In the genomic region with DNA sequence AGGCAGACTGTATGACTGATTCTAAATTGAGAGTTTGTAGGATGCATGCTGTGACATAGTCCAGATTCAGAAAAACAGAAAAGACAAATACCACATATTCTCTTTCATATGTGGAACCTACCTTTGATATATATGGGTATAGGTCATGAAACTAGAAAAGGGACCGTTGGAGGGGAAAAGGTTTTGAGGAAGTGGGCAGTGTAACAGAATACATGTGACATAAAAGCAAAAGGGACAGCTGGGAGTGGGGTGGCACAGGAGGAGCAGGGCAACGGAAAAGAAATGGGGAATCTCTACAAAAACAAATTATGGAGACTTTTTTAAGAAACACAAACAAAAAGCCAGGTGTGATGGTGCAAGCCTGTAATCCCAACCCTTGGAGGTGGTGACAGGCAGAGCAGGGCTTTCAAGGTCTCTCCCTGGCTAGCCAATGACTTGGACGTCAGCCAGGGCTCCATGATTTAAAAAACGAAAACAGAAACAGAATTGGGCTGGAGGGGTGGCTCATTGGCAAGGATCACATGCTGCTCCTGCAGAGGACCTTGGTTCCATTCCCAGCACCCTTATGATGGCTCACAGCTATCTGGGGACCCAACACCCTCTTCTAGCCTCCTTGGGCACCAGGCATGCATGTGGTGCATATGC, we compare ENCODE assay signal across 21 mouse cellular contexts. TPM values are rescaled to one million over a fixed set of nuclear protein-coding genes. Genes with fewer than 3 reads are reported as not detected.
DNase-seq lines count a peak whose midpoint lies in the region; ATAC-seq and TF ChIP-seq lines count a peak whose summit lies in the region.
"Had no signal": no experiment of that assay in that cellular context is flagged by ENCODE, and none has a peak within 500 bp of the region (broad histone marks: within the 10 kb centered on the region; RNA-seq: fewer than 3 reads in every experiment).

No protein-coding gene starts in this region.

- in situ Hi-C loops in CH12.LX (cut with MboI; ENCODE audit: low pct_ligation_motif_present, low pct_unique_long_range_greater_than_20kb, low sequenced_read_pairs) = no loop called here

- no peak for TF ChIP-seq RAD21 in CH12.LX (IDR thresholded peaks at IDR 0.05; ENCODE audit: low read depth, low read length)

- peak overlapping the region; percentile 62 for H3K27ac ChIP-seq in CH12.LX (ENCODE audit: insufficient read depth, low read depth)
- peak overlapping the region; percentile 86 for H3K27ac ChIP-seq in bone marrow macrophage, adult 2 months (ENCODE audit: insufficient read depth, low read depth, low read length)
- H3K27ac ChIP-seq: embryonic facial prominence, embryonic 10.5 days; forebrain, embryonic 15.5 days; hindbrain, embryonic 13.5 days; kidney, embryonic 15.5 days; limb, embryonic 15.5 days; liver, embryonic 15.5 days; midbrain, embryonic 12.5 days; stomach, postnatal 0 days had no signal

- DNase-seq in cerebellum, postnatal 14 days = peak; percentile 13 to 20
- no peak for DNase-seq in cerebellum, adult 11 months
- DNase-seq in CH12.LX (ENCODE audit: extremely low read depth) = peak; percentile 33
- DNase-seq in gastrocnemius, postnatal 36 days = no peak
- DNase-seq: cerebellum, adult 2 months; gastrocnemius, postnatal 25 days; kidney, adult 11 months; kidney, postnatal 36 days; left cerebral cortex, postnatal 4 days; thymus, postnatal 25 days had no signal

- peak; percentile 79 for TF ChIP-seq EP300 in CH12.LX (IDR thresholded peaks at IDR 0.05; ENCODE audit: low read length)

- no peak for TF ChIP-seq POLR2A in CH12.LX (IDR thresholded peaks at IDR 0.05; ENCODE audit: low read depth, low read length)
- TF ChIP-seq POLR2A in bone marrow macrophage, adult 2 months (IDR thresholded peaks at IDR 0.05; ENCODE audit: borderline replicate concordance, low read depth, low read length) = no peak

- dilution Hi-C loops in CH12.LX (cut with MboI; ENCODE audit: extremely low pct_ligation_motif_present, extremely low pct_unique_long_range_greater_than_20kb, low sequenced_read_pairs) = no loop called here

- H3K9ac ChIP-seq in CH12.LX (ENCODE audit: insufficient read depth, low read depth) = no peak overlapping the region
- H3K9ac ChIP-seq: forebrain, embryonic 15.5 days; hindbrain, embryonic 13.5 days; kidney, embryonic 15.5 days; limb, embryonic 15.5 days; liver, embryonic 15.5 days; midbrain, embryonic 12.5 days had no signal

- peaks cover 3 to 31% of the 10 kb centered on the region in 2 experiments; a peak in 2 of 4 replicates for H3K4me1 ChIP-seq in CH12.LX (ENCODE audit: control insufficient read depth in 1 of 2, insufficient read depth in 2 of 2)
- peaks cover 29% of the 10 kb centered on the region for H3K4me1 ChIP-seq in bone marrow macrophage, adult 2 months (ENCODE audit: control insufficient read depth, insufficient read depth, low read length)
- H3K4me1 ChIP-seq: embryonic facial prominence, embryonic 10.5 days; forebrain, embryonic 15.5 days; hindbrain, embryonic 13.5 days; kidney, embryonic 15.5 days; limb, embryonic 15.5 days; liver, embryonic 15.5 days; midbrain, embryonic 12.5 days had no signal

- no peak for TF ChIP-seq CTCF in CH12.LX (conservative IDR thresholded peaks at IDR 0.05 in 1 of 2, IDR thresholded peaks at IDR 0.05 in 1 of 2; ENCODE audit: low read depth in 2 of 2, low read length in 2 of 2)
- TF ChIP-seq CTCF in bone marrow macrophage, adult 2 months (IDR thresholded peaks at IDR 0.05; ENCODE audit: low read depth, low read length) = no peak

- no peaks in the 10 kb centered on the region for H3K9me3 ChIP-seq in CH12.LX (replicated peaks; ENCODE audit: low read length)
- H3K9me3 ChIP-seq: embryonic facial prominence, embryonic 10.5 days; forebrain, embryonic 15.5 days; hindbrain, embryonic 13.5 days; kidney, embryonic 15.5 days; limb, embryonic 15.5 days; liver, embryonic 15.5 days; midbrain, embryonic 12.5 days had no signal

- peaks cover 0 to 12% of the 10 kb centered on the region in 2 experiments for H3K36me3 ChIP-seq in CH12.LX (replicated peaks in 1 of 2; ENCODE audit: control insufficient read depth in 1 of 2, insufficient read depth in 1 of 2, low read length in 1 of 2)
- H3K36me3 ChIP-seq: forebrain, embryonic 15.5 days; hindbrain, embryonic 13.5 days; kidney, embryonic 15.5 days; limb, embryonic 15.5 days; liver, embryonic 15.5 days; midbrain, embryonic 12.5 days had no signal

- no peak overlapping the region for H3K4me3 ChIP-seq in CH12.LX (replicated peaks in 1 of 3; ENCODE audit: low read depth in 2 of 3, low read length in 2 of 3, poor library complexity in 1 of 3)
- no peak overlapping the region for H3K4me3 ChIP-seq in bone marrow macrophage, adult 2 months (ENCODE audit: insufficient read depth, low read length)
- H3K4me3 ChIP-seq: embryonic facial prominence, embryonic 10.5 days; forebrain, embryonic 15.5 days; hindbrain, embryonic 13.5 days; kidney, embryonic 15.5 days; limb, embryonic 15.5 days; liver, embryonic 15.5 days; midbrain, embryonic 12.5 days had no signal

- no peaks in the 10 kb centered on the region for H3K27me3 ChIP-seq in CH12.LX (replicated peaks)
- H3K27me3 ChIP-seq: forebrain, embryonic 15.5 days; hindbrain, embryonic 13.5 days; kidney, embryonic 15.5 days; limb, embryonic 15.5 days; liver, embryonic 15.5 days; midbrain, embryonic 12.5 days had no signal

- ATAC-seq in megakaryocyte progenitor cell, adult 5-6 weeks (replicated peaks; ENCODE audit: poor library complexity) = peak; percentile 75
- no peak for ATAC-seq in activated CD4-positive, CD25-positive, alpha-beta regulatory T cell, adult 4 months
- ATAC-seq: forebrain, embryonic 15.5 days had no signal

- peak overlapping the region; percentile 31; the same call in 1 of the 2 replicates for H3K4me2 ChIP-seq in CH12.LX (ENCODE audit: insufficient read depth, low read depth, poor library complexity, severe bottlenecking)
- H3K4me2 ChIP-seq: forebrain, embryonic 15.5 days; hindbrain, embryonic 13.5 days; kidney, embryonic 15.5 days; limb, embryonic 15.5 days; liver, embryonic 15.5 days; midbrain, embryonic 12.5 days had no signal

- H3K79me2 ChIP-seq in CH12.LX (replicated peaks; ENCODE audit: control insufficient read depth, extremely low read depth, insufficient read depth, poor library complexity, severe bottlenecking) = no peaks in the 10 kb centered on the region

- intact Hi-C loops in gastrocnemius, postnatal 36 days (cut with DNase I) = loop anchor here (5.0 kb wide), 1 partner anchor 59 kb away; the partner anchor contains the start of gene Nkrf

TF ChIP-seq in CH12.LX, 34 proteins besides CTCF, POLR2A, EP300 and RAD21:
- TF ChIP-seq NRF1 (IDR thresholded peaks at IDR 0.05; ENCODE audit: low read depth, low read length) (no peak), IRF4 (IDR thresholded peaks at IDR 0.05; ENCODE audit: low read depth, low read length) (peak; percentile 39; the same call in 1 of the 2 replicates), SIN3A (IDR thresholded peaks at IDR 0.05; ENCODE audit: low read length) (0 out of 2 replicates have a peak, but pooled peaks have one; percentile 23), ZMIZ1 (IDR thresholded peaks at IDR 0.05; ENCODE audit: low read depth, low read length) (no peak), USF1 (IDR thresholded peaks at IDR 0.05; ENCODE audit: low read depth, low read length) (no peak), GABPA (IDR thresholded peaks at IDR 0.05; ENCODE audit: insufficient replicate concordance, low read depth, low read length) (no peak)

RNA-seq across cellular contexts. Expression of gene Ube2a, which starts 30.2 kb away (rescaled TPM):
- total RNA-seq in CH12.LX (2012; rRNA removed) (30.7 and 48.7 TPM in 2 replicates), CH12.LX (2014; rRNA removed) (90.4 and 96.7 TPM in 2 replicates)
- 96.6 and 141 TPM in 2 replicates for polyA plus RNA-seq in CH12.LX (2012; ENCODE audit: insufficient read length, low read depth)
- polyA plus RNA-seq in bone marrow macrophage, adult 2 months (2012; ENCODE audit: insufficient read depth, insufficient read length, missing spikeins) = 72.7 and 93.4 TPM in 2 replicates
- total RNA-seq in megakaryocyte progenitor cell, adult 5-6 weeks (2015) = 76.8 and 92.8 TPM in 2 replicates
- 23.2 and 26.2 TPM in 2 replicates for total RNA-seq in megakaryocyte progenitor cell, adult 5-6 weeks (2017)
- polyA plus RNA-seq in activated CD4-positive, CD25-positive, alpha-beta regulatory T cell, adult 4 months (2017; shearing (Covaris generic)) = 100 to 1,000 TPM; 134 to 158 TPM
- total RNA-seq in gastrocnemius, postnatal 36 days (2021) = 10 to 100 TPM; 37.8 to 38.8 TPM

RNA-seq across cellular contexts. Expression of gene C330007P06Rik, which starts 30.4 kb away (rescaled TPM):
- 18.6 and 26.7 TPM in 2 replicates for total RNA-seq in CH12.LX (2012; rRNA removed)
- 61.2 and 70.3 TPM in 2 replicates for total RNA-seq in CH12.LX (2014; rRNA removed)
- polyA plus RNA-seq in CH12.LX (2012; ENCODE audit: insufficient read length, low read depth) = 47.9 and 53.0 TPM in 2 replicates
- 38.2 and 42.6 TPM in 2 replicates for polyA plus RNA-seq in bone marrow macrophage, adult 2 months (2012; ENCODE audit: insufficient read depth, insufficient read length, missing spikeins)
- total RNA-seq in megakaryocyte progenitor cell, adult 5-6 weeks (2015) = 29.1 and 31.2 TPM in 2 replicates
- total RNA-seq in megakaryocyte progenitor cell, adult 5-6 weeks (2017) = 63.5 and 75.6 TPM in 2 replicates
- 10 to 100 TPM; 27.3 to 30.0 TPM for polyA plus RNA-seq in activated CD4-positive, CD25-positive, alpha-beta regulatory T cell, adult 4 months (2017; shearing (Covaris generic))
- total RNA-seq in gastrocnemius, postnatal 36 days (2021) = 10 to 100 TPM; 10.6 to 10.7 TPM

RNA-seq across cellular contexts. Expression of gene Slc25a5, which starts 48.0 kb away (rescaled TPM):
- total RNA-seq in CH12.LX (2012; rRNA removed) = 591 and 695 TPM in 2 replicates
- 1,083 and 1,177 TPM in 2 replicates for total RNA-seq in CH12.LX (2014; rRNA removed)
- 878 and 881 TPM in 2 replicates for polyA plus RNA-seq in CH12.LX (2012; ENCODE audit: insufficient read length, low read depth)
- polyA plus RNA-seq in bone marrow macrophage, adult 2 months (2012; ENCODE audit: insufficient read depth, insufficient read length, missing spikeins) = 259 and 263 TPM in 2 replicates
- 1,266 and 1,295 TPM in 2 replicates for total RNA-seq in megakaryocyte progenitor cell, adult 5-6 weeks (2015)
- 902 and 1,027 TPM in 2 replicates for total RNA-seq in megakaryocyte progenitor cell, adult 5-6 weeks (2017)
- 1,000 to 10,000 TPM; 1,556 to 1,740 TPM for polyA plus RNA-seq in activated CD4-positive, CD25-positive, alpha-beta regulatory T cell, adult 4 months (2017; shearing (Covaris generic))
- total RNA-seq in gastrocnemius, postnatal 36 days (2021) = 10 to 100 TPM; 69.8 to 72.5 TPM

RNA-seq across cellular contexts. Expression of gene Nkrf, which starts 59.2 kb away (rescaled TPM):
- total RNA-seq in CH12.LX (2012; rRNA removed) (7.0 and 10.1 TPM in 2 replicates), CH12.LX (2014; rRNA removed) (19.5 and 22.5 TPM in 2 replicates)
- 18.8 and 19.7 TPM in 2 replicates for polyA plus RNA-seq in CH12.LX (2012; ENCODE audit: insufficient read length, low read depth)
- 1.9 and 3.2 TPM in 2 replicates for polyA plus RNA-seq in bone marrow macrophage, adult 2 months (2012; ENCODE audit: insufficient read depth, insufficient read length, missing spikeins)
- 27.8 and 31.2 TPM in 2 replicates for total RNA-seq in megakaryocyte progenitor cell, adult 5-6 weeks (2015)
- 9.8 and 14.1 TPM in 2 replicates for total RNA-seq in megakaryocyte progenitor cell, adult 5-6 weeks (2017)
- polyA plus RNA-seq in activated CD4-positive, CD25-positive, alpha-beta regulatory T cell, adult 4 months (2017; shearing (Covaris generic)) = 1 to 10 TPM; 2.5 to 2.6 TPM
- total RNA-seq in gastrocnemius, postnatal 36 days (2021) = 1 to 10 TPM; 2.3 to 2.6 TPM

Comparison
In these comparisons a context has a peak if more than half of its experiments do, and no peak if none do; other contexts are left out.
1. DNase-seq: peak in cerebellum, postnatal 14 days (2 of 2) and CH12.LX (single experiment); none in cerebellum, adult 11 months (single experiment) and gastrocnemius, postnatal 36 days (0 of 2).
2. RNA of gene Slc25a5, which starts 48.0 kb away (total RNA-seq): 902 to 1,295 TPM in megakaryocyte progenitor cell, adult 5-6 weeks and 591 to 1,177 TPM in CH12.LX; 69.8 to 72.5 TPM in gastrocnemius, postnatal 36 days; every median in the first group is over 4 times any median in the second.